Mouse (Mus musculus) embryonic facial prominence, embryonic 11.5 days (tissue): ENCODE measurements at regions not wholly inside any gene's neighbourhood (a gene's known extent, or its start where the extent isn't known, plus 50 kb on each side); places are given as distances from the start of the nearest gene placed in this dataset.

Experiments
- ATAC-seq: fragments of 200-750 bp; cut with Nextera tagmentation; replicated peaks from 2 replicates; pipeline ENCODE4 v1.8.0; 2017; ENCODE audit warnings: low read depth; ENCODE audit not compliant: insufficient number of reproducible peaks, low FRiP score, low TSS enrichment
- DNase-seq: peaks from one replicate; pipeline ENCODE4 v3.0.0-alpha.2; 2015; ENCODE audit warnings: low spot score
- H3K27ac ChIP-seq: fragments of 300-500 bp; sonication (generic); replicated peaks from 2 replicates; pipeline ENCODE4 v1.5.1; 2014; ENCODE audit warnings: mild to moderate bottlenecking, low read depth, low read length, control low read depth
- H3K27me3 ChIP-seq: fragments of 300-500 bp; sonication (generic); 2 replicates; pipeline ENCODE4 v1.6.1; 2014; ENCODE audit warnings: mild to moderate bottlenecking, low read length, moderate library complexity, mixed read lengths; ENCODE audit not compliant: control insufficient read depth, insufficient read depth
- H3K36me3 ChIP-seq: fragments of 300-500 bp; sonication (generic); replicated peaks from 2 replicates; pipeline ENCODE4 v1.6.1; 2014; ENCODE audit warnings: low read depth, mild to moderate bottlenecking, low read length, moderate library complexity, mixed read lengths; ENCODE audit not compliant: control insufficient read depth, insufficient read depth
- H3K4me1 ChIP-seq: fragments of 300-500 bp; sonication (generic); 2 replicates; pipeline ENCODE4 v1.6.1; 2014; ENCODE audit warnings: low read length, mixed read lengths; ENCODE audit not compliant: control insufficient read depth, insufficient read depth
- H3K4me2 ChIP-seq: fragments of 300-500 bp; sonication (generic); 2 replicates; pipeline ENCODE4 v1.6.1; 2014; ENCODE audit warnings: low read depth, mild to moderate bottlenecking, control low read depth, low read length, moderate library complexity
- H3K4me3 ChIP-seq: fragments of 300-500 bp; sonication (generic); 2 replicates; pipeline ENCODE4 v1.5.1; 2014; ENCODE audit warnings: low read depth, low read length, control low read depth
- H3K9ac ChIP-seq: fragments of 300-500 bp; sonication (generic); replicated peaks from 2 replicates; pipeline ENCODE4 v1.6.1; 2014; ENCODE audit warnings: mild to moderate bottlenecking, control low read depth, low read length
- H3K9me3 ChIP-seq: fragments of 300-500 bp; sonication (generic); replicated peaks from 2 replicates; pipeline ENCODE4 v1.6.1; 2016; ENCODE audit warnings: mild to moderate bottlenecking, low read length, inconsistent platforms, mixed read lengths; ENCODE audit not compliant: control insufficient read depth
- WGBS: fragments of 180-500 bp; shearing (Covaris S2); extraction: QIAGEN DNeasy Blood & Tissue Kit; methylation state at CpG from one replicate; pipeline ENCODE4 v1.1.7; 2014; 5-methylcytosine and 5-hydroxymethylcytosine counted together

DNA sequence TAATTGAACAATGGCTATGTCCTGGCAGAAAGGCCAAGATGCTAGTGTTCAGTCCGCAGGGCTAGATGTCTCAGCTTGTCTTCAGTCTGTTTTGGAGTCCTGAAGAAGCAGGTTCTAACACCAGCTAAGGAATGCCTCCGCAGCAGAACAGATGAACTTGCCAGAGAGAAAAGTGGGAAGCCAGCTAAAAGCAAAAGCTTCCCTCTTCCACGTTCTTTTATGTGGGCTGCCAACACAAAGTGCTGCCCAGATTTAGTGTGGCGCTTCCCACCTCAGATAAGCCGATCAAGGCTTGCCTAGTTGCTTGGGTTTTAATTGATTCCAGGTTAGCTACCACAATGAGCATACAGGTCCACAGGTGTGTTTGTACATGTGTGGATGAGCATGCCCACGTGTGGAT lies 168.5 kb upstream of the Gli2 start:
- H3K9me3 ChIP-seq = no peaks in the 10 kb centered on the region
- H3K4me3 ChIP-seq = no peak overlapping the region
- no peaks in the 10 kb centered on the region for H3K27me3 ChIP-seq
- 84% methylated on average over 6 of the region's 6 CpGs for WGBS
- ATAC-seq = no peak
- no peak overlapping the region for H3K9ac ChIP-seq
- no peak overlapping the region for H3K4me2 ChIP-seq
- no peak overlapping the region for H3K27ac ChIP-seq
- H3K4me1 ChIP-seq = no peaks in the 10 kb centered on the region
- H3K36me3 ChIP-seq = no peaks in the 10 kb centered on the region
- DNase-seq = no peak

- 86% methylated on average over 7 of the region's 7 CpGs for WGBS
- Histone ChIP-seq H3K4me1 (no peaks in the 10 kb centered on the region), H3K27ac (no peak overlapping the region), H3K9ac (no peak overlapping the region), H3K9me3 (no peaks in the 10 kb centered on the region), H3K36me3 (no peaks in the 10 kb centered on the region), H3K4me2 (no peak overlapping the region), H3K27me3 (no peaks in the 10 kb centered on the region), H3K4me3 (no peak overlapping the region)
- ATAC-seq (no peak), DNase-seq (no peak)
These were observed 167.6 kb upstream of the Gli2 start for GRCm38 (mm10) chr1:119221012-119221411.

DNA sequence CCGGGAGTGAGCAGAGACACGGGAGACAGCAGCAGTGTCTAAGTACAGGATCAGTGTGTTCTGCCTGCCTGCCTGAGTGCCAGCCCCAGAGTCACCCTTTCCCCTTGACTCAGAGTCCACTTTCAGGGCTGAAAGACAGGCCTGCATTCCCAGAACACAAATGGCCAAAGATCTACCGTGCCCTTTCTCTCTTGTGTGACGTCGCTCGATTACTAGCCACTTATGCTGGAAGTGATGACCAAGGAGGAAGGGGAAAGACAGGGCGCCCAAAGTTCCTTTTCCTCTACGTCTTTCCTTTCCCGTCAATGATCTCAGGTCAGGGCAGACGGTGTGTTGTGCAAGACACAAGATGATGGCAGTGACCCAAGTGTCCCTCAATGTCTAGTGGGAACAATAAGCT lies 166.4 kb upstream of the Gli2 start:
- no peaks in the 10 kb centered on the region for H3K4me1 ChIP-seq
- 78% methylated on average over 7 of the region's 10 CpGs for WGBS
- no peak for DNase-seq
- H3K4me3 ChIP-seq = no peak overlapping the region
- no peak overlapping the region for H3K27ac ChIP-seq
- H3K27me3 ChIP-seq = no peaks in the 10 kb centered on the region
- H3K9ac ChIP-seq = no peak overlapping the region
- H3K36me3 ChIP-seq = no peaks in the 10 kb centered on the region
- H3K9me3 ChIP-seq = no peaks in the 10 kb centered on the region
- no peak for ATAC-seq
- H3K4me2 ChIP-seq = no peak overlapping the region

- DNase-seq (peak; percentile 36), ATAC-seq (no peak)
- Histone ChIP-seq H3K4me1 (no peaks in the 10 kb centered on the region), H3K36me3 (no peaks in the 10 kb centered on the region), H3K9me3 (no peaks in the 10 kb centered on the region), H3K4me3 (no peak overlapping the region), H3K9ac (no peak overlapping the region), H3K27me3 (no peaks in the 10 kb centered on the region), H3K27ac (no peak overlapping the region), H3K4me2 (no peak overlapping the region)
- 22% methylated on average over 4 of the region's 4 CpGs for WGBS
These were observed 164.0 kb upstream of the Gli2 start for GRCm38 (mm10) chr1:119217387-119217786.

GRCm38 (mm10) chr1:119209607-119210007 lies 156.2 kb upstream of the Gli2 start:
- Histone ChIP-seq H3K36me3 (no peaks in the 10 kb centered on the region), H3K27me3 (no peaks in the 10 kb centered on the region), H3K4me2 (no peak overlapping the region), H3K4me1 (no peaks in the 10 kb centered on the region), H3K9ac (no peak overlapping the region), H3K27ac (no peak overlapping the region), H3K4me3 (no peak overlapping the region), H3K9me3 (no peaks in the 10 kb centered on the region)
- whole genome bisulfite sequencing = 59% methylated on average over 7 of the region's 7 CpGs
- ATAC-seq (no peak), DNase-seq (no peak)

- no peak overlapping the region for H3K27ac ChIP-seq
- 77% methylated on average over 6 of the region's 6 CpGs for WGBS
- no peaks in the 10 kb centered on the region for H3K4me1 ChIP-seq
- no peak overlapping the region for H3K9ac ChIP-seq
- H3K4me3 ChIP-seq = no peak overlapping the region
- no peaks in the 10 kb centered on the region for H3K27me3 ChIP-seq
- no peak for ATAC-seq
- H3K9me3 ChIP-seq = no peaks in the 10 kb centered on the region
- DNase-seq = no peak
- no peaks in the 10 kb centered on the region for H3K36me3 ChIP-seq
- no peak overlapping the region for H3K4me2 ChIP-seq
These were observed 149.0 kb upstream of the Gli2 start for GRCm38 (mm10) chr1:119202456-119202855.

GRCm38 (mm10) chr1:119197415-119197700 lies 143.9 kb upstream of the Gli2 start:
- H3K4me3 ChIP-seq = no peak overlapping the region
- no peak overlapping the region for H3K4me2 ChIP-seq
- no peaks in the 10 kb centered on the region for H3K9me3 ChIP-seq
- no peak overlapping the region for H3K9ac ChIP-seq
- no peak for ATAC-seq
- no peaks in the 10 kb centered on the region for H3K36me3 ChIP-seq
- WGBS = 52% methylated on average over 7 of the region's 7 CpGs
- H3K4me1 ChIP-seq = no peaks in the 10 kb centered on the region
- H3K27me3 ChIP-seq = no peaks in the 10 kb centered on the region
- DNase-seq = no peak
- H3K27ac ChIP-seq = no peak overlapping the region

GRCm38 (mm10) chr1:119196674-119197414 lies 143.4 kb upstream of the Gli2 start:
- Histone ChIP-seq H3K36me3 (no peaks in the 10 kb centered on the region), H3K4me2 (no peak overlapping the region), H3K27ac (no peak overlapping the region), H3K4me3 (no peak overlapping the region), H3K4me1 (no peaks in the 10 kb centered on the region), H3K27me3 (no peaks in the 10 kb centered on the region), H3K9me3 (no peaks in the 10 kb centered on the region), H3K9ac (no peak overlapping the region)
- WGBS = 46% methylated on average over 13 of the region's 13 CpGs
- no peak for DNase-seq
- no peak for ATAC-seq
